Comparison of ENCODE assay signal across 14 mouse cellular contexts in genomic region chr4:43384083-43384460, GRCm38 (mm10). TPM values are rescaled to one million over a fixed set of nuclear protein-coding genes. Genes with fewer than 3 reads are reported as not detected.
A peak's percentile ranks its signal among the peaks of the same experiment; 100 is the strongest.
DNase-seq lines count a peak whose midpoint lies in the region; ATAC-seq and TF ChIP-seq lines count a peak whose summit lies in the region.
"Had no signal": no experiment of that assay in that cellular context is flagged by ENCODE, and none has a peak within 500 bp of the region (broad histone marks: within the 10 kb centered on the region; RNA-seq: fewer than 3 reads in every experiment).

No protein-coding gene starts in this region.

- H3K4me2 ChIP-seq in heart, embryonic 11.5 days: no peak overlapping the region
- H3K4me2 ChIP-seq: liver, embryonic 12.5 days had no signal

- no peak overlapping the region for H3K4me3 ChIP-seq in heart, embryonic 11.5 days (ENCODE audit: low read depth, low read length)
- H3K4me3 ChIP-seq in left cerebral cortex, adult 2 months: peak overlapping the region; percentile 81
- peak overlapping the region; percentile 32; the same call in 1 of the 2 replicates for H3K4me3 ChIP-seq in cortical plate, adult 2 months (ENCODE audit: insufficient read depth, low read length)
- H3K4me3 ChIP-seq: liver, embryonic 12.5 days had no signal

- TF ChIP-seq CTCF in left cerebral cortex, adult 2 months (IDR thresholded peaks at IDR 0.05): no peak
- TF ChIP-seq CTCF in cortical plate, adult 2 months (IDR thresholded peaks at IDR 0.05; ENCODE audit: extremely low read depth, insufficient read depth, low read length): no peak

- intact Hi-C loops in left cerebral cortex, adult 2 months (cut with DNase I): no loop called here

- ATAC-seq in heart, embryonic 11.5 days (replicated peaks; ENCODE audit: insufficient number of reproducible peaks, low FRiP score, low TSS enrichment): no peak
- ATAC-seq: liver, embryonic 12.5 days had no signal

- 76% methylated on average over 5 of the region's 5 CpGs for WGBS in heart, embryonic 11.5 days (ENCODE audit: insufficient replicate concordance)

- TF ChIP-seq POLR2A in cortical plate, adult 2 months (IDR thresholded peaks at IDR 0.05; ENCODE audit: extremely low read depth, insufficient read depth, low read length): no peak

- H3K27ac ChIP-seq in heart, embryonic 11.5 days (ENCODE audit: low read depth, low read length): no peak overlapping the region
- H3K27ac ChIP-seq in left cerebral cortex, adult 2 months: peak overlapping the region; percentile 100
- H3K27ac ChIP-seq in cortical plate, adult 2 months (ENCODE audit: insufficient read depth, low read length): peak overlapping the region; percentile 55; the same call in 1 of the 2 replicates
- H3K27ac ChIP-seq: liver, embryonic 12.5 days had no signal

- H3K9ac ChIP-seq in heart, embryonic 11.5 days (ENCODE audit: low read depth, low read length): no peak overlapping the region
- H3K9ac ChIP-seq: liver, embryonic 12.5 days had no signal

- H3K36me3 ChIP-seq in heart, embryonic 11.5 days (ENCODE audit: control insufficient read depth, insufficient read depth, low read length): no peaks in the 10 kb centered on the region
- H3K36me3 ChIP-seq: liver, embryonic 12.5 days had no signal

- peak; percentile 94 for DNase-seq in heart, adult 11 months
- DNase-seq in left cerebral cortex, adult 2 months (ENCODE audit: extremely low spot score in 1 of 2, low spot score in 2 of 2): no peak
- DNase-seq in left cerebral cortex, adult 18-20 months (ENCODE audit: low spot score in 2 of 2): no peak
- peak; percentile 82 for DNase-seq in 416B (ENCODE audit: low read depth)
- no peak for DNase-seq in c-Kit-positive CD71-positive TER-119-positive erythroid progenitor cells, embryonic 14.5 days (ENCODE audit: low spot score)
- DNase-seq in urinary bladder, postnatal 36 days (ENCODE audit: low spot score in 2 of 2): no peak
- DNase-seq: kidney, postnatal 36 days; thymus, postnatal 14 days had no signal

- H3K9me3 ChIP-seq in heart, embryonic 11.5 days (replicated peaks; ENCODE audit: control insufficient read depth, low read length): no peaks in the 10 kb centered on the region
- H3K9me3 ChIP-seq: liver, embryonic 12.5 days had no signal

- H3K27me3 ChIP-seq in heart, embryonic 11.5 days (ENCODE audit: control insufficient read depth, insufficient read depth, low read length): 0 out of 2 replicates have a peak, but pooled peaks cover 2% of the 10 kb centered on the region

- H3K4me1 ChIP-seq in heart, embryonic 11.5 days (ENCODE audit: control insufficient read depth, insufficient read depth, low read length): no peaks in the 10 kb centered on the region
- H3K4me1 ChIP-seq in cortical plate, adult 2 months (ENCODE audit: control insufficient read depth, insufficient read depth, low read length): peaks cover 3% of the 10 kb centered on the region
- H3K4me1 ChIP-seq: liver, embryonic 12.5 days had no signal

RNA-seq across cellular contexts. Expression of gene Rusc2, which starts 2.3 kb away (rescaled TPM):
- 6.3 and 7.8 TPM in 2 replicates for polyA plus RNA-seq in heart, embryonic 11.5 days (2014; fragmentation: Nextera tagmentation; extraction: Ambion mirVana)
- total RNA-seq in left cerebral cortex, adult 2 months (2021): 100 to 1,000 TPM; 137 to 144 TPM
- total RNA-seq in left cerebral cortex, adult 18-20 months (2021): 100 to 1,000 TPM; 128 to 146 TPM
- polyA plus RNA-seq in cortical plate, adult 2 months (2012; rRNA removed): 50.6 and 53.8 TPM in 2 replicates

RNA-seq across cellular contexts. Expression of gene Fam166b, which starts 44.9 kb away (rescaled TPM):
- 0.23 TPM in 1 of 2 replicates, not detected in the other for polyA plus RNA-seq in heart, embryonic 11.5 days (2014; fragmentation: Nextera tagmentation; extraction: Ambion mirVana)
- total RNA-seq in left cerebral cortex, adult 2 months (2021): 1 to 10 TPM in 1 of 2 experiments, under 1 TPM in 1; 0.68 to 1.3 TPM
- 1 to 10 TPM in 1 of 2 experiments, under 1 TPM in 1; 0.82 to 1.2 TPM for total RNA-seq in left cerebral cortex, adult 18-20 months (2021)
- 1.8 and 1.9 TPM in 2 replicates for polyA plus RNA-seq in cortical plate, adult 2 months (2012; rRNA removed)
- total RNA-seq: common myeloid progenitor, adult 5-6 weeks; heart, adult 8-10 months; megakaryocyte-erythroid progenitor cell, adult 5-6 weeks had no signal
- polyA plus RNA-seq: liver, embryonic 12.5 days had no signal

RNA-seq across cellular contexts. Expression of gene Tesk1, which starts 57.7 kb away (rescaled TPM):
- polyA plus RNA-seq in heart, embryonic 11.5 days (2014; fragmentation: Nextera tagmentation; extraction: Ambion mirVana): 5.0 and 6.1 TPM in 2 replicates
- 100 to 1,000 TPM; 102 to 103 TPM for total RNA-seq in left cerebral cortex, adult 2 months (2021)
- 10 to 100 TPM; 90.6 to 96.5 TPM for total RNA-seq in left cerebral cortex, adult 18-20 months (2021)
- 77.0 and 78.5 TPM in 2 replicates for polyA plus RNA-seq in cortical plate, adult 2 months (2012; rRNA removed)

Comparison
In these comparisons a context has a peak if more than half of its experiments do, and no peak if none do; other contexts are left out.
1. DNase-seq: peak in heart, adult 11 months (single experiment) and 416B (single experiment); none in left cerebral cortex, adult 2 months (0 of 2), left cerebral cortex, adult 18-20 months (0 of 2), c-Kit-positive CD71-positive TER-119-positive erythroid progenitor cells, embryonic 14.5 days (single experiment) and urinary bladder, postnatal 36 days (0 of 2).